In genomic region chr7:44857042-44857552, GRCm38 (mm10) we compare ENCODE assay signal across 7 mouse cellular contexts. TPM values are rescaled to one million over a fixed set of nuclear protein-coding genes. Genes with fewer than 3 reads are reported as not detected.
DNase-seq lines count a peak whose midpoint lies in the region; ATAC-seq lines count a peak whose summit lies in the region.

Pnkp (plus strand) TSS chr7:44857139.

- H3K4me2 ChIP-seq in intestine, embryonic 16.5 days (ENCODE audit: low read depth, low read length): peak within 1 kb of the TSS; percentile 72
- peak within 1 kb of the TSS; percentile 95 for H3K4me2 ChIP-seq in midbrain, embryonic 11.5 days

- peaks cover 40% of the 10 kb centered on the region for H3K4me1 ChIP-seq in intestine, embryonic 16.5 days (ENCODE audit: control insufficient read depth, insufficient read depth, low read length)
- peaks cover 29% of the 10 kb centered on the region for H3K4me1 ChIP-seq in midbrain, embryonic 11.5 days (ENCODE audit: control insufficient read depth, insufficient read depth, low read length)

- peak; percentile 90 for DNase-seq in adrenal gland, postnatal 10 days
- peak; percentile 90 for DNase-seq in embryo, embryonic 9.5 days (ENCODE audit: extremely low spot score)
- DNase-seq in gastrocnemius, postnatal 4 days (ENCODE audit: low spot score in 2 of 2): peak; percentile 63 to 84
- DNase-seq in left cerebral cortex, postnatal 36 days (ENCODE audit: low spot score in 2 of 2): peak; percentile 91 to 92
- peak; percentile 98 for DNase-seq in midbrain, embryonic 11.5 days (ENCODE audit: low spot score, missing footprints)
- DNase-seq in skeletal muscle tissue, adult 2 months (ENCODE audit: low read depth, low spot score): peak; percentile 80

- intact Hi-C loops in left cerebral cortex, postnatal 36 days (cut with DNase I): no loop called here

- WGBS in intestine, embryonic 16.5 days: under 1% methylated on average over 32 of the region's 32 CpGs
- WGBS in midbrain, embryonic 11.5 days: under 1% methylated on average over 32 of the region's 32 CpGs

- no peaks in the 10 kb centered on the region for H3K27me3 ChIP-seq in intestine, embryonic 16.5 days (replicated peaks; ENCODE audit: control insufficient read depth, insufficient read depth, low read length)
- no peaks in the 10 kb centered on the region for H3K27me3 ChIP-seq in midbrain, embryonic 11.5 days (ENCODE audit: control insufficient read depth, insufficient read depth, low read length)

- H3K27ac ChIP-seq in intestine, embryonic 16.5 days (ENCODE audit: low read length): peak within 1 kb of the TSS; percentile 94
- H3K27ac ChIP-seq in midbrain, embryonic 11.5 days (ENCODE audit: low read depth, low read length): peak within 1 kb of the TSS; percentile 83

- peak within 1 kb of the TSS; percentile 94 for H3K9ac ChIP-seq in intestine, embryonic 16.5 days (ENCODE audit: low read depth, low read length)
- H3K9ac ChIP-seq in midbrain, embryonic 11.5 days (ENCODE audit: low read length): peak within 1 kb of the TSS; percentile 81

- H3K9me3 ChIP-seq in intestine, embryonic 16.5 days (ENCODE audit: control insufficient read depth, low read length): no peaks in the 10 kb centered on the region
- no peaks in the 10 kb centered on the region for H3K9me3 ChIP-seq in midbrain, embryonic 11.5 days (ENCODE audit: control insufficient read depth, low read length)

- ATAC-seq in intestine, embryonic 16.5 days: peak; percentile 29
- ATAC-seq in midbrain, embryonic 11.5 days (ENCODE audit: low FRiP score): peak; percentile 45; the same call in 1 of the 2 replicates

- no peaks in the 10 kb centered on the region; the same call in 1 of the 2 replicates for H3K36me3 ChIP-seq in intestine, embryonic 16.5 days (ENCODE audit: control insufficient read depth, insufficient read depth, low read length)
- H3K36me3 ChIP-seq in midbrain, embryonic 11.5 days (ENCODE audit: control insufficient read depth, insufficient read depth, low read length): peaks cover 2% of the 10 kb centered on the region; the same call in 1 of the 2 replicates

- H3K4me3 ChIP-seq in intestine, embryonic 16.5 days (ENCODE audit: low read length): peak within 1 kb of the TSS; percentile 90
- peak within 1 kb of the TSS; percentile 72 for H3K4me3 ChIP-seq in midbrain, embryonic 11.5 days (ENCODE audit: low read depth, low read length)

RNA-seq across cellular contexts. Expression of gene Pnkp, which starts in this region (rescaled TPM):
- 10 to 100 TPM; 37.6 to 38.6 TPM for total RNA-seq in adrenal gland, postnatal 10 days (2021)
- 10 to 100 TPM; 18.6 to 20.5 TPM for total RNA-seq in gastrocnemius, postnatal 4 days (2021)
- polyA plus RNA-seq in intestine, embryonic 16.5 days (2015; fragmentation: Nextera tagmentation; extraction: Ambion mirVana): 26.6 and 30.6 TPM in 2 replicates
- total RNA-seq in left cerebral cortex, postnatal 36 days (2021): 10 to 100 TPM; 26.8 TPM
- 26.1 and 28.6 TPM in 2 replicates for polyA plus RNA-seq in midbrain, embryonic 11.5 days (2014; fragmentation: Nextera tagmentation; extraction: Ambion mirVana)

Comparison
In these comparisons a context has a peak if more than half of its experiments do, and no peak if none do; other contexts are left out.
1. Peak in every context shown above with its lines: DNase-seq, ATAC-seq, H3K4me3 ChIP-seq and H3K27ac ChIP-seq.